Mouse (Mus musculus): ENCODE data around the gene Adipor1. TPM values are rescaled to one million over a fixed set of nuclear protein-coding genes. Genes with fewer than 3 reads are reported as not detected.

The Adipor1 gene
- total RNA-seq (2021) = 10 to 100 TPM; 62.2 to 64.1 TPM
- long read RNA-seq, experiment 1, transcript Adipor1-201 (8 exons, 3,123 nt) = major isoform, 142 of 196 reads
- long read RNA-seq, experiment 1, transcript Adipor1-202 (8 exons, 3,446 nt) = minor isoform, 41 of 196 reads
- long read RNA-seq, experiment 1, partial matches to known transcripts = 3 of 196 reads
- long read RNA-seq, experiment 1, other reads (novel, unspliced or antisense) = 10 of 196 reads
- long read RNA-seq, experiment 2, transcript Adipor1-202 (8 exons, 3,446 nt) = minor isoform, 47 of 236 reads
- long read RNA-seq, experiment 2, transcript Adipor1-201 (8 exons, 3,123 nt) = major isoform, 165 of 236 reads
- long read RNA-seq, experiment 2, partial matches to known transcripts = 7 of 236 reads
- long read RNA-seq, experiment 2, other reads (novel, unspliced or antisense) = 17 of 236 reads

DNA sequence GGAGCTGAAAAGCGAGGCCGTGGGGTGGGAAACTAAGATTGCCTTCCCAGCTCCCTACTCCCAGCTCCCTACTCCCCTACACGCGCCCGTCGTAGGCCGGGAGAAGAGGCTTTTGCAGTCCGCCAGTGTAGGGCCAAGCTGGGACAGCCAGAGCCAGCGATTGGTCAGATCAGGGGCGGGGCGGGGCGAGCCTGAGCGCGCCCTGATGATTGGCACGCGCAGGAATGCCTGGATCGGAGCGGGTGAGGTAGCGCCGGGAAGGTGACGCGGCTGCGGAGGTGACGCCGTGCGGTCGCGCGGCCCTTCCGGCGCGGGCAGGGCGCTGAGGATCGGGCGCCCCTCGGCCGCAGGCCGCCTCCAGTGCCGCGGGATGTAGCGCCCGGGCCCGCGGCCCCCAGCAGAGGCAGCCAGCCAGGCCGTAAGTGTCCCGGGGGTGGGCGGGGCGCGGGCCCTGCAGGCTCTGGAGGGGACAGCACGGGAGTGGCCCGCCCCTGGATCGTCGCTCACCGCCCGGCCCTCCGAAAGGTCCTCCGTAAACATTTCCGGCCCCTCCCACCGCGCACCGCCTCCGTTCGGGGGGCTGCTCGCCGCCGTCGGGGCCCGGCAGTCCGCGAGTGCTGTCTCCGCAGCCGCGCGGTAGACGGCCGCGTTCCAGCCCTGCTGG lies at the start of gene Adipor1:
TSS of gene Adipor1 (plus strand) at position 211 of the 664 bp plus-strand sequence.
- peak; percentile 94 to 98 for DNase-seq (ENCODE audit: low spot score in 2 of 2)

GRCm38 (mm10) chr1:134365491-134365890 lies 49.7 kb upstream of the Adipor1 start:
- DNase-seq (ENCODE audit: low spot score in 2 of 2) = no peak

DNA sequence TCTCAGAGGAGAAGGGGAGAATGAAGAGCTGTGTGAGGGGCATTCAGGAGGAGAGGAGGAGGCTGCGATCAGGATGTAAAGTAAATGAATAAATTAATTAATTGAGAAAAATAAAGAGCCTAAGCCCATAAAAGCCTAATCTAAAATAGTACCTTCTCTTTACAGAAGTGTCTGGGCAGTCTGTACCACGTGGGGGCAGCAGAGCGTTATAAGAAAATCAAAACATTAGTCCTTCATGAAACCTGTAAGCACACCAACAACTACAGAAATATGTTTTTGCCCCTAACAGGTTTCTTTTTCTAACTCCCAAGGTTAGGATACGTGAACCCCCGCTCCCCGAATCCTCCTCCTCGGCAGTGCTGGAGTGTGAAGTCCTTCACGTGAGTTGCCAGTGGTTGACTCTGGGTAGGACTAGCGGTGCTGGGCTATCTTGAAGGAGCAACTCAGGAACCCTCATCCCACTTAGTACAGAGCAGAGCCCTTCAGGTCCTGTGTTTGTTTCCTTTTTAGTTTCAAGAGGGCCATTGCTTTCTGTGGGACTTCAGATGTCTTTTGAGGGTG lies 46.3 kb upstream of the Adipor1 start:
- peak; percentile 54 to 68 for DNase-seq (ENCODE audit: low spot score in 2 of 2)

- DNase-seq (ENCODE audit: low spot score in 2 of 2) = no peak
These were observed 41.1 kb upstream of the Adipor1 start for GRCm38 (mm10) chr1:134374124-134374523.

DNA sequence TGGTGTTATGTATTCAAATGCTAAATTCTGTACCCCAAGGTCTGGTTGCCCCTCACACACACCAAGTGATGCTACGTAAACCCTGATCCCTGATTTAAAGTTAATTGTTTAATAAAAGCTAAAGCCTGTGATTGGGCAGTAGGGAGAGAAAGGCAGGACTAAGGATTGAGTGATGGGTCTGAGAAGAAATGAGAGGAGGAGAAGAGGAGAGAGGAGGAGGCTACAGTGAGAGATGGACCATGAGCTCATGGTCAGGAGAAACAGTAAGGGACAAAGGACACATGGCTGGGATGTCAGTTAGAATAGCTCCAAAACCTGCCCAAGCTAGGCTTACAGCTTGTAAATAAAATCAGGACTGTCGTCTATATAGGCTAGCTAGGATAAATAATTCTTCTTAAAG lies 34.1 kb upstream of the Adipor1 start:
- DNase-seq (ENCODE audit: low spot score in 2 of 2) = no peak

DNA sequence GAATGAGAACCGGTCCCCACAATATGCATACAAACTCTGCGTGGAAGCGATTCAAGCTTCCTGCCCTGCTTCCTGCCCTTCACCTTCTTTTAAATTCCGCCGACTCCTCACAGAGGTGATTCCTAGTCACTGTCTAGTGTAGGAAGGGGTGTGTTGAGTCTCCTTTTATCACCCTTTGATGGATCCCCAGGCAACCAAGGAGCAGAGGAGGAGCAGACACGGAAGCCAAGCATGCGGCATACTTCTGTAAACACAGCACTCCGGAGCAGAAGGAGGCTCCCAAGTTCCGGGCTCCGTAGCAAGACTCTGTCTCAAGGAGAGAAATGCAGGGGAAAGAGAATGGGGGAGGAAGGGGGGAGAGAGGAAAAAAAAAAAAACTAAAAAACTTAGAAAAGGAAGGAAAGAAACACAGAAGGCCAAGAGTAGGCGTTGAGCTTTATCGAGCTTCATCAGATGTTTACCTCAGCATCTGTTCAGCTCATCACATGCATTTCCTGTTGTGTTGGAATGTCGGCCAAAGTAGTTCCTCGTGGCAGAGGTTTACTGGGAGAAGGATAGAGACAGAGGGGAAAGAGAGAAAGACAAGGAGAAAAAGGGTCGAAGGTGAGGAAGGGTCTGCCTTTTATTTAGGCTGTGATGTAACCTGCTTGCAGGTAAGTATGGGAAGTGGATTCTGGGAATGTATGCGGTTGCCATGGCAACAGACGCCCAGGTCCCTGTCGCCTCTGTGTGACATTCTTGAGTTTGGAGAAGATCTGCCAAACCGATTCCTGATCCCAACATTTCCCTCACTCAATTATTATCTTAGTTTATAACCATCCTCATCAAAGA lies 33.2 kb upstream of the Adipor1 start:
- peak in 1 of 2 experiments; percentile 2 for DNase-seq (ENCODE audit: low spot score in 2 of 2)

DNA sequence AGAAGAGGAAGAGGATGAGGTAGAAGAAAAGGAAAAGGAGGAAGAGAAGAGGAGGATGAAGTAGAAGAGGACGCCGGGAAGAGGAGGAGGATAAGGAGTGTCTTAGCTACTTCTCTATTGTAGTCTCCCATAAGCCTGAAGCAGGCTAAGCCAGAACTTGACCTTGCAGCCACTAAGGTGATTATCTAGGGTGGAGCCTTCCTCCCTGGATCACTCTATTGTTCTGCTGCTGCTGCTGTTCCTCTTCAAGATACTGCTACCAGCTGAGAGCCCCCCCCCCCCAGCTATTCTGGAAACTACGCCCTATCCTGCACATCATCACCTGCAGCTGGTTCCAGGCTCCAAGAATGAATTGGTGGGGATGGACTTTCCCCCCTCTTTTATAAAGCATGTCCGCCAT lies 30.6 kb upstream of the Adipor1 start:
- no peak for DNase-seq (ENCODE audit: low spot score in 2 of 2)

GRCm38 (mm10) chr1:134385176-134385575 lies 30.0 kb upstream of the Adipor1 start:
- no peak for DNase-seq (ENCODE audit: low spot score in 2 of 2)

DNA sequence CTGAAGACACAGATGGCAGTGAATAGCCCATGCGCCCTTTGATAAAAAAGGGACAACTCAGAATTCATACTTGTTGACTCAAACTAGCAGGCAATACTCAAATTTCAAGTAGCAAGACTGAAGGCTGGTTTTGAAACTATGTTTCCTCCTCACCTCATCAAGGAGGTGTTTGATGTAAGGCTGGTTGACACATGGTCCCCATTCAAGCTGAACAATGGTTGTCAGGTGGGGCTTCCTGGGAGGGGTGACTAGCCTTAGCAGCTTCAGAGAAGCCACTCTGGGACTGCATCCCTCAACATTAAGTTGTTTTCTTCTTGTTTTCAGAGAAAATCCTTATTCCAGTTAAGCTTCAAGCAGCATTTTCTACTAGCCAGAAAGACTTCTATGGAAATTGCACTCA lies 29.5 kb upstream of the Adipor1 start, which contains the start of gene 4933406M09Rik:
TSS of gene 4933406M09Rik (plus strand) at position 275 of the 400 bp plus-strand sequence.
- no peak for DNase-seq (ENCODE audit: low spot score in 2 of 2)

DNA sequence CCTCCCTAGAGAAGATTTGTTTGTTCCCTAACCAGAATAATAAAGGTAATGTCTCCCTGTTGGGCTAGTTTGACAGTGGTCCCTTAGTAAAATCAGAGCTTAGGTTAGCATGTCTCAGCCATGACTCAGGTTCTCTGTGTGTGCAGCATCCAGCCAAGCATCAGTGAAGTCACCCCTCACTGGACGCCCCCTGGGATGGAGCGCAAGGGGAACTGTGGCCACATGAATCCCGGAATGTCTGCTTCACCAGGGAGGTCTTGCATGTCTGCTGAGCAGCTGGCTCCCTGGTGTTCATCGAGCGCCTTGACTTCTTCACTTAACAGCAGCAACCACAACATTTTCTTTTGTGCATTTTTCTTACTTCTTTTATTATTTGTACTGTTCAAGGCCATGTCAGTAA lies 21.4 kb upstream of the Adipor1 start:
- DNase-seq (ENCODE audit: low spot score in 2 of 2) = no peak

DNA sequence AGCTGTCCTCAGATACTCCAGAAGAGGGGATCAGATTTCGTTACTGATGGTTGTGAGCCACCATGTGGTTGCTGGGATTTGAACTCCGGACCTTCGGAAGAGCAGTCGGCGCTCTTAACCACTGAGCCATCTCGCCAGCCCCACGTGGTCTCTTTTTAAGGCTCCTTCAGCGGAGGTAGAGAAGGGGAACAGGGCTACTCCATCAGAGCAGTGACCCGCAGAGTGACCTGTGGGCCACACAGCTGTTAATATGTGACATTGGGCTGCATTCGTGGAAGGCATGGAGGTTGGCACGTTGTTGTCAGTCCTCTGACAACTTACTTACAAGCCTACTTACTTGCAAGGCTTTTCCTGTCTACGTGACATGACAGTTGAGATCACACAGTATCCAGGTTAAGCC lies 17.0 kb upstream of the Adipor1 start:
- DNase-seq (ENCODE audit: low spot score in 2 of 2) = no peak

GRCm38 (mm10) chr1:134399735-134400134 lies 15.4 kb upstream of the Adipor1 start:
- no peak for DNase-seq (ENCODE audit: low spot score in 2 of 2)

DNA sequence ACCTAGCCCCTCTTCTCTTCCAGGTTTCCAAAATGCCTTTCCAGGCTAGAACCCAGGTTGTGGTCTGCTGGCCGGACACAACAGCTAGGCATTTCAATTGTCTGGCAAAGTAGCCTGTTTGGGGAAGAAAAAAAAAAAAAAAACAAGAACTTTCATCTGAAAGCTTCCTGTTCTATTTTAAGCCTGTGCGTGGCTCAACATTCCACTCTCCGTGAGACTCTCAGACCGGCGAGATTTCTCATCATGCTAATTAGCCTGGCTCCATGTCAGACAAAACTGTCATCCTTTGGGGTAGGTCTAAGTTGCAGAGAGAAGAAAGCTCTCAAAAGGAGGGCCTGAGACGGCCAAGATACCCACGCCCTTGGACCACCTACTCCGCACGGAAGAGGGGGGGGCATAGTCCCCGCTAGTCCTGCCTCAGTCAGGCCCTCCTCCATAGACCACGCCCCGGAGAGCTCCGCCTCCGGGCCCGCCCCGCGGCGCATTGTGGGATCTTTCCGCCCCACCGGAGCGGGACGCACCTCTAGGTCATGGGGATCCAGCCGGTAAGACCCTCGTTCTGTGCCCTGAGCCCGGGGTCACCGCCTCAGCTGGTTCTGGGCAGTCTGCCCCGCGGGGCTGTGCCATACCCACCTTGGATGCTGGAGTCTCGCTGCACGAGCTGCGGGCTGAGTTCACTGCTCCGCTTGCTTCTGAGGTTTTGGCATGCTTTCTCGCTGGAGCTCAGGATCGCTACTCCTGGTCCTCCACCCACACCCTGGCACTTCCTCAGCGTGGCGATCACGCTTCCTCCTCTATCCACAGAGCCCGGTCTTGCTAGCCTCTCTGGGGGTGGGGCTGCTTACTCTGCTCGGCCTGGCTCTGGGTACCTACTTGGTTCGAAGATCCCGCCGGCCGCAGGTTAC lies 9.4 kb upstream of the Adipor1 start, which contains the start of gene Cyb5r1:
TSS of gene Cyb5r1 (plus strand) at position 51 of the 905 bp plus-strand sequence.
- peak; percentile 37 to 38 for DNase-seq (ENCODE audit: low spot score in 2 of 2)

- no peak for DNase-seq (ENCODE audit: low spot score in 2 of 2)
These were observed 8.8 kb upstream of the Adipor1 start for GRCm38 (mm10) chr1:134406414-134406771.

DNA sequence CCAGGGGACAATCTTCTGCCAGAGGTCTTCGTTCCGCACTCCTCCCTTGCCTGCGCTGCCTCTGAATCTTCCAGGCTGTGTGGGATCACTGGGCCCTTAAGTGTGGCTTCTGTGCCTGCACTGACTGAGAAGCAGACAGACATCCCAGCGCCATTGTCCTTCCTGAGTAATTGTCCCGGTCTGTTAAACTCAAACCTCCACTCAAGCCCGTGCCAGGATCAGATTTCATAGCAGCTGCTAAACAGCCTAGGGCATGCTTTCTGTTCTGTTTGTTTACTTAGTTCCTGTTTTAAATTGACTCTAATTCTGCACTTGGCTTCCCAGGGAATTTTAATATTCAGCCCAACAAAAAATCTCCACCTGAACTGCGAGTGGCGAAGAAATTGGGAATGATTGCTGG lies 7.1 kb upstream of the Adipor1 start:
- DNase-seq (ENCODE audit: low spot score in 2 of 2) = no peak

GRCm38 (mm10) chr1:134411706-134412629 lies 3.2 kb upstream of the Adipor1 start:
- no peak for DNase-seq (ENCODE audit: low spot score in 2 of 2)

DNA sequence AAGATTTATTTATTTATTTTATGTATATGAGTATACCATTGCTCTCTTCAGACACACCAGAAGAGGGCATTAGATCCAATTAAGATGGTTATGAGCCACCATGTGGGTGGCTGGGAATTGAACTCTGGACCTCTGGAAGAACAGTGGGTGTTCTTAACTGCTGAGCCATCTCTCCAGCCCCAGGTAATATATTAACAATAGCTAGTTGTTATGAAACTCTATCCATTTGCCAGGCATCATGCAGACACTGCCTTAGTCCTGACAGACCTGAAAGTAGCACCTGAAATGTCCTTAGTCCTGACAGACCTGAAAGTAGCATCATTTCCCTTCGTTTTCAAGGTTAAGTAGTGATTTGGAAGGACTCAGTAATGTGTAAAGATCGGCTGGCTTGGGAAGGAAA lies 1.1 kb upstream of the Adipor1 start:
- no peak for DNase-seq (ENCODE audit: low spot score in 2 of 2)

GRCm38 (mm10) chr1:134414501-134415167 lies 544 bp upstream of the Adipor1 start:
- no peak for DNase-seq (ENCODE audit: low spot score in 2 of 2)
